Mouse (Mus musculus): Measurements from ENCODE around the gene Sell. TPM values are rescaled to one million over a fixed set of nuclear protein-coding genes. Genes with fewer than 3 reads are reported as not detected.

The Sell gene
- polyA plus RNA-seq, 1 experiment from 2014 or later: not detected

DNA sequence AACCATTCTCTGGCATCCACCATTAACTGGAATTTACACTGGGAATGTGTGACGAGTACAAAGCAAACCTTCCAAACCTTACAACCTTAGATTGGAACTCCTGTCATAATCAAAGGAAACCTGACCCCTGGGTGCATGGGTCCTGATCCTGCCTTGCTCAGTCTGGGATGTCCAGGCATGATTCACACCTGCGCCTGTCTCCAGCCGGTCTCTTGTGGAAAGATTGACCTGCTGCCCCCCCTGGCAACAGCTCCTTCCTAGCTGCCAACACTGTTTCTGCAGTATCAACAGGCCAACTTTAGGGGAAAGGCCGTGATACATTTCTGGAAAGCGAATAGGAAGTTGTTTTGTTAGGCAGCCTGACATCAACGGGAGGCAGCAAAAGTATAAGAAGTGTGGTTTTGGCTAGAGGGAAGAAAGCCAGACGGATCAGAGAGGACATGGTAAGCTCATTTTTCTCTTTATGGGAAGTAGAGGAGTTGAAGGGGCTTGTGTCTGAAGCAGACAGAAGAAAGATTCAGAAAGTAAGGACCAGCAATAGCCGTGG is 53.2 kb downstream of the Sell start, which contains the start of gene Selp:
TSS of gene Selp (plus strand) at position 318 of the 547 bp plus-strand sequence.
- DNase-seq (ENCODE audit: low spot score, missing footprints) (no peak), ATAC-seq (ENCODE audit: low FRiP score) (no peak)
- WGBS: 83% methylated on average over 8 of the region's 8 CpGs
- H3K4me1 ChIP-seq (ENCODE audit: control insufficient read depth, insufficient read depth, low read length): no peaks in the 10 kb centered on the region
- no peak within 1 kb of the TSS for H3K27ac ChIP-seq (ENCODE audit: low read depth, low read length)
- no peak within 1 kb of the TSS for H3K4me3 ChIP-seq (ENCODE audit: low read depth, low read length)
- no peaks in the 10 kb centered on the region for H3K27me3 ChIP-seq (ENCODE audit: control insufficient read depth, insufficient read depth, low read length)
- H3K9ac ChIP-seq (ENCODE audit: low read length): no peak within 1 kb of the TSS
- no peaks in the 10 kb centered on the region for H3K36me3 ChIP-seq (ENCODE audit: control insufficient read depth, insufficient read depth, low read length)
- H3K9me3 ChIP-seq (ENCODE audit: control insufficient read depth, low read length): no peaks in the 10 kb centered on the region
- H3K4me2 ChIP-seq: no peak within 1 kb of the TSS

DNA sequence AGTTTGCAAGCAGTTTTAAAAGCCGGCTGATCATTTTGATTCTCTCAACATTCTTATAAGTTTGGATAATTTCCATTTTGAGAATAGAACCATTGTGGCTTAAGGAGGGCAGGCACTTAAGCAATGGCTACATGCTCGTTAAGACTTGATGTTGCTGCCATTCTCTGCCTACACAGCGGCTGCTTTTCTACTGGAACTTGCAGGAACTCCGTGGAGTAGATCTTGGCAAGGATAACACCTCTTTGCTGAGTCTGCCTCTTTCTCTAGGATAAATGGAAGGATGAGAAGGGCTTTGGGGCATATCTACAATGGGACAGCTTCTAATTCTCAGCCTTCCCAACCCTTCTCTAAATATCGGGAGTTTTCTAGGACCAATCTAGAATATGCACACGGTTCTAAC is 53.9 kb downstream of the Sell start:
- no peak for ATAC-seq (ENCODE audit: low FRiP score)
- no peak overlapping the region for H3K4me2 ChIP-seq
- no peak overlapping the region for H3K27ac ChIP-seq (ENCODE audit: low read depth, low read length)
- no peaks in the 10 kb centered on the region for H3K27me3 ChIP-seq (ENCODE audit: control insufficient read depth, insufficient read depth, low read length)
- no peaks in the 10 kb centered on the region for H3K36me3 ChIP-seq (ENCODE audit: control insufficient read depth, insufficient read depth, low read length)
- no peak overlapping the region for H3K4me3 ChIP-seq (ENCODE audit: low read depth, low read length)
- no peak overlapping the region for H3K9ac ChIP-seq (ENCODE audit: low read length)
- H3K4me1 ChIP-seq (ENCODE audit: control insufficient read depth, insufficient read depth, low read length): no peaks in the 10 kb centered on the region
- no peak for DNase-seq (ENCODE audit: low spot score, missing footprints)
- H3K9me3 ChIP-seq (ENCODE audit: control insufficient read depth, low read length): no peaks in the 10 kb centered on the region
- 81% methylated on average over 6 of the region's 6 CpGs for WGBS

DNA sequence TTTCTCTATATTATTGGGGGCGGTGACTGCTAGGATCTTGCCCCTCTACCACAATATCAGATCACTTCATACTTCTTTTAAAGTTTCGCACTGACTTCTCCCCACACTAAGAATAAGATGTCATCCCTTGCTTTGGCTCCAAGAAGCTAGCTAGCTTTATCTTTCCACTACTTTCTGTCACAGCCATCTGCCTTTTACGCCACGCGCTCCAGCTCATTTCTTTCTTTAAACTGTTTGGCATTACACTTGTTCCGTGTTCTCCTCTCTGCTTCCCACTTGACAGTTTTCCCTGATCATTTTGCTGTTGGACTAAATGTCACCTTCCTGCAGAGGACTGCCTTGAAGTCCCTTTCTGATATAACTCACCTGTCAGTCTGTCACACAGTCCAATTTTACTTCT is 56.1 kb downstream of the Sell start:
- Histone ChIP-seq H3K4me3 (ENCODE audit: low read depth, low read length) (no peak overlapping the region), H3K4me1 (ENCODE audit: control insufficient read depth, insufficient read depth, low read length) (no peaks in the 10 kb centered on the region), H3K9ac (ENCODE audit: low read length) (no peak overlapping the region), H3K27ac (ENCODE audit: low read depth, low read length) (no peak overlapping the region), H3K9me3 (ENCODE audit: control insufficient read depth, low read length) (no peaks in the 10 kb centered on the region), H3K27me3 (ENCODE audit: control insufficient read depth, insufficient read depth, low read length) (no peaks in the 10 kb centered on the region), H3K36me3 (ENCODE audit: control insufficient read depth, insufficient read depth, low read length) (no peaks in the 10 kb centered on the region), H3K4me2 (no peak overlapping the region)
- ATAC-seq (ENCODE audit: low FRiP score) (no peak), DNase-seq (ENCODE audit: low spot score, missing footprints) (no peak)
- WGBS: 94% methylated on average over 6 of the region's 6 CpGs

DNA sequence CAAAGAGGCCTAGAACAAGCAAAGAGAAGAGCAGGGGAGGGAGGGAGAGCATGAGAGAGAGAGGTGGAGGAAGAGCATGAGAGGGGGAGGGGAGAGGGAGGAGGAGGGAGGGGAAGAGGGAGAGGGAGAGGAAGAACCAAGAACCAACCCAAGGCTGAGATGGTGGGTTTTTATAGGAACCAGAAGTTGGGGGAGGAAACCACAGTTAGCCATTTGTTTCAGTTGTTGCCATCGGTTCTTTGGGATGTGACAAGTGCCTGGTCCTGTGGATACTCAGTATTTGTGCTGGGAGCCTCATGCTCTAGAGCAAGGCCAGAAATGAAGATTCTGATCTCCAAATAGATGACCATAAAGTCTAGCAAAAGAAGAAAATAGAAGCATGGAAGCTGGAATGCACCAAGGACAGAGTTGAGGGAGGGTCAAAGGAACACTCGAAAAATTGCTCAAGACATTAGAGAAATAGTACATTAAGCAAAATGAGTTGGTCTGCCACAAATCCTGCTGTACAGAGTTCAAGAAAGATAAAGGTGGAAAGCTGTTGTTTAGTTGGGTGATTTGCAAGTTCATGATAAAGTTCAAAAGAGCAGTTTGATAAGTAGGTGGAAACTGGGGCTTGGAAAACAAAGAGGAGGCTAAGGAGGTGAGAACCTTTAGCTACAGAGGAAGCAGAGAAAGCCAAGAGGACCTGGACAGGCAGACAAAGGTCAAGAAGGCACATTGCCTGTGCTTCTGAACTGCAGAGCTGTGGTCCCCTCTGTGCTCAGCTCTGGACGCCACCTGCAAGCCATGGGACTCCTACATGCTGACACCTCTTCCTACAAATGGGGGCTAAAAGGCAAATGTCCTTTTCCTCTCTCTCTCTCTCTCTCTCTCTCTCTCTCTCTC is 58.4 kb downstream of the Sell start:
- ATAC-seq (ENCODE audit: low FRiP score): no peak
- no peaks in the 10 kb centered on the region for H3K36me3 ChIP-seq (ENCODE audit: control insufficient read depth, insufficient read depth, low read length)

DNA sequence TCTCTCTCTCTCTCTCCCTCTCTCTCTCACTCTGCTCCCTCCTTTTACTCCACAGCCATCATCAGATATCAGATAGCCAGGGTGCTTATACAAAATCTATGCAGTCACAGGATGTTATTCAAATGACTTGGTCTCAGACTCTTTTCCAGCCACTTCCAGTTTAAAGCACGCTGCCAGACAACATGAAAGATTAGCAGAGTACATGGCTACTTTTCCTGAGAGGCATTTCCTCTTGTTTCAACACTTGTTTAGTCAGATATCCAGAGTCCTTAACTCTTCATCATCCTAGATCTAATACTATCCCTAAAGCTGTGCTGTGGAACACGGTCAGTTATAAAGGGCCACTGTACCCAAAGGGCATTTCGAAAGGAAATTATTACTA is 59.0 kb downstream of the Sell start:
- H3K4me2 ChIP-seq: no peak overlapping the region
- DNase-seq (ENCODE audit: low spot score, missing footprints) (no peak), ATAC-seq (ENCODE audit: low FRiP score) (no peak)
- 90% methylated on average over 3 of the region's 3 CpGs for WGBS
- H3K27ac ChIP-seq (ENCODE audit: low read depth, low read length): no peak overlapping the region
- H3K9me3 ChIP-seq (ENCODE audit: control insufficient read depth, low read length): no peaks in the 10 kb centered on the region
- H3K4me1 ChIP-seq (ENCODE audit: control insufficient read depth, insufficient read depth, low read length): no peaks in the 10 kb centered on the region
- H3K27me3 ChIP-seq (ENCODE audit: control insufficient read depth, insufficient read depth, low read length): no peaks in the 10 kb centered on the region
- H3K36me3 ChIP-seq (ENCODE audit: control insufficient read depth, insufficient read depth, low read length): no peaks in the 10 kb centered on the region
- H3K4me3 ChIP-seq (ENCODE audit: low read depth, low read length): no peak overlapping the region
- H3K9ac ChIP-seq (ENCODE audit: low read length): no peak overlapping the region

More for the DNA sequence above, 58.4 kb downstream of the Sell start:
- WGBS: 80% methylated on average over 3 of the region's 3 CpGs
- H3K4me1 ChIP-seq (ENCODE audit: control insufficient read depth, insufficient read depth, low read length): no peaks in the 10 kb centered on the region
- H3K4me2 ChIP-seq: no peak overlapping the region
- no peak for DNase-seq (ENCODE audit: low spot score, missing footprints)
- H3K9ac ChIP-seq (ENCODE audit: low read length): no peak overlapping the region
- H3K27me3 ChIP-seq (ENCODE audit: control insufficient read depth, insufficient read depth, low read length): no peaks in the 10 kb centered on the region
- no peaks in the 10 kb centered on the region for H3K9me3 ChIP-seq (ENCODE audit: control insufficient read depth, low read length)
- no peak overlapping the region for H3K4me3 ChIP-seq (ENCODE audit: low read depth, low read length)
- H3K27ac ChIP-seq (ENCODE audit: low read depth, low read length): no peak overlapping the region

DNA sequence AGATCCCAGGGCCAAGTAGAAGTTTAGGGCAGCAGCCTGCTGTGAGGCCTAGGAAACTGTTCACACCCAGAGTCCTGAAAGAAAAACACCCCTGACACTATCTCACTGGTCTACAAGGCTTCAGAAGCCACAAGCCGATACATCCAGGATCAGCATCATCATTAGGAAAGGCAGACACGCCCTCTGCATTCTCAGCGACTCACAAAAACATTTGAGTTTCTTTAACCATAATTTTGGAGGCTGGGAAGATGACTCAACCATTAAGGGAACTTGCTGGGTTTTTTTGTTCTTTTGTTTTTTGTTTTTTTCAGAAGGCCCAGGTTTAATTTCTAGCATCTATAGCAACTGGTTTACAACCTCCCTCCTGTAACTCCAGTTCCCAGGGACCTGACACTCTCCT is 62.1 kb downstream of the Sell start:
- DNase-seq (ENCODE audit: low spot score, missing footprints) (no peak), ATAC-seq (ENCODE audit: low FRiP score) (no peak)
- Histone ChIP-seq H3K9me3 (ENCODE audit: control insufficient read depth, low read length) (no peaks in the 10 kb centered on the region), H3K27ac (ENCODE audit: low read depth, low read length) (no peak overlapping the region), H3K27me3 (ENCODE audit: control insufficient read depth, insufficient read depth, low read length) (no peaks in the 10 kb centered on the region), H3K4me2 (no peak overlapping the region), H3K4me3 (ENCODE audit: low read depth, low read length) (no peak overlapping the region), H3K36me3 (ENCODE audit: control insufficient read depth, insufficient read depth, low read length) (no peaks in the 10 kb centered on the region), H3K9ac (ENCODE audit: low read length) (no peak overlapping the region), H3K4me1 (ENCODE audit: control insufficient read depth, insufficient read depth, low read length) (no peaks in the 10 kb centered on the region)
- 67% methylated on average over 3 of the region's 3 CpGs for WGBS

DNA sequence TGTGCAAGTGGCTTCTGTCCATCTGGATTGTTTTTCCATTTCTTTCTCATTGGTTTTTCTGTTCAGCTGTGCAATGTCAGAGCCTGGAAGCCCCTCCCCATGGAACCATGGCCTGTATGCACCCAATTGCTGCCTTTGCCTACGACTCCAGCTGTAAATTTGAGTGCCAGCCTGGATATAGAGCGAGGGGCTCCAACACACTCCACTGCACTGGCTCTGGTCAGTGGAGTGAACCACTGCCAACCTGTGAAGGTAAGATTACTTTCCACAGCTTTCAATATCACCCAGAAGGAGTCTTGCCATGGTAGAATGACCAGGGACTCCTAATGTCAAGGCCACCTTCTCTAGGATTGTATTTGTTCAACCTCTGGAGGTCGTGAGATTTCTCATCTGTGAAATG is 68.2 kb downstream of the Sell start:
- ATAC-seq (ENCODE audit: low FRiP score) (no peak), DNase-seq (ENCODE audit: low spot score, missing footprints) (no peak)
- 78% methylated on average over 3 of the region's 3 CpGs for WGBS
- H3K36me3 ChIP-seq (ENCODE audit: control insufficient read depth, insufficient read depth, low read length): no peaks in the 10 kb centered on the region
- H3K27ac ChIP-seq (ENCODE audit: low read depth, low read length): no peak overlapping the region
- H3K9ac ChIP-seq (ENCODE audit: low read length): no peak overlapping the region
- no peak overlapping the region for H3K4me2 ChIP-seq
- H3K9me3 ChIP-seq (ENCODE audit: control insufficient read depth, low read length): no peaks in the 10 kb centered on the region
- no peaks in the 10 kb centered on the region for H3K4me1 ChIP-seq (ENCODE audit: control insufficient read depth, insufficient read depth, low read length)
- no peaks in the 10 kb centered on the region for H3K27me3 ChIP-seq (ENCODE audit: control insufficient read depth, insufficient read depth, low read length)
- H3K4me3 ChIP-seq (ENCODE audit: low read depth, low read length): no peak overlapping the region

DNA sequence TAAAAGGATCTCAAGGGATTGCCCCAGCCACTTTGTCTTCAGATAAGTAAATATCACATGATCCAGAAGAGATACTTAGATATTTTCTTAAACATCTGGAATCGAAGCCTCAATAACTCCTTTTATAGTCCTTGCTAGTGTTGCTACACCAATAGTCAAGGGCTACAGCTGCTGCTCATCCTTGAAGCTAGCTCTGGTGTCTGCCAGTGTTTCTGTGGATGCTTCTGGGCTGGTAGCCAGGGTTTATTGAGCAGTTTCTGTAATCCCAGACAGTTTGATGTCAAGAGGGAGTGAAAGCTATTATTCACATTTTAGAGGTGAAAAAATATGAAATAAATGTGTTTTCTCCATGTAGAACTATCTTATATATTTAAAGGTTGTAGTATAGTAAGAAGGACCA is 70.8 kb downstream of the Sell start:
- no peak for ATAC-seq (ENCODE audit: low FRiP score)
- H3K36me3 ChIP-seq (ENCODE audit: control insufficient read depth, insufficient read depth, low read length): no peaks in the 10 kb centered on the region
- no peak overlapping the region for H3K27ac ChIP-seq (ENCODE audit: low read depth, low read length)
- H3K9ac ChIP-seq (ENCODE audit: low read length): no peak overlapping the region
- H3K4me3 ChIP-seq (ENCODE audit: low read depth, low read length): no peak overlapping the region
- WGBS: 82% methylated on average over 1 of the region's 1 CpGs
- no peak for DNase-seq (ENCODE audit: low spot score, missing footprints)
- H3K9me3 ChIP-seq (ENCODE audit: control insufficient read depth, low read length): no peaks in the 10 kb centered on the region
- no peaks in the 10 kb centered on the region for H3K27me3 ChIP-seq (ENCODE audit: control insufficient read depth, insufficient read depth, low read length)
- no peak overlapping the region for H3K4me2 ChIP-seq
- H3K4me1 ChIP-seq (ENCODE audit: control insufficient read depth, insufficient read depth, low read length): no peaks in the 10 kb centered on the region
